Mouse (Mus musculus): Measurements from ENCODE around the gene Utp20.
A peak's percentile ranks its signal among the peaks of the same experiment; 100 is the strongest.
"Not testable (repeated sequence)": the region's sequence is repeated elsewhere in the genome, so short reads cannot be mapped to it uniquely, and the experiment has no call there.

The Utp20 gene

DNA sequence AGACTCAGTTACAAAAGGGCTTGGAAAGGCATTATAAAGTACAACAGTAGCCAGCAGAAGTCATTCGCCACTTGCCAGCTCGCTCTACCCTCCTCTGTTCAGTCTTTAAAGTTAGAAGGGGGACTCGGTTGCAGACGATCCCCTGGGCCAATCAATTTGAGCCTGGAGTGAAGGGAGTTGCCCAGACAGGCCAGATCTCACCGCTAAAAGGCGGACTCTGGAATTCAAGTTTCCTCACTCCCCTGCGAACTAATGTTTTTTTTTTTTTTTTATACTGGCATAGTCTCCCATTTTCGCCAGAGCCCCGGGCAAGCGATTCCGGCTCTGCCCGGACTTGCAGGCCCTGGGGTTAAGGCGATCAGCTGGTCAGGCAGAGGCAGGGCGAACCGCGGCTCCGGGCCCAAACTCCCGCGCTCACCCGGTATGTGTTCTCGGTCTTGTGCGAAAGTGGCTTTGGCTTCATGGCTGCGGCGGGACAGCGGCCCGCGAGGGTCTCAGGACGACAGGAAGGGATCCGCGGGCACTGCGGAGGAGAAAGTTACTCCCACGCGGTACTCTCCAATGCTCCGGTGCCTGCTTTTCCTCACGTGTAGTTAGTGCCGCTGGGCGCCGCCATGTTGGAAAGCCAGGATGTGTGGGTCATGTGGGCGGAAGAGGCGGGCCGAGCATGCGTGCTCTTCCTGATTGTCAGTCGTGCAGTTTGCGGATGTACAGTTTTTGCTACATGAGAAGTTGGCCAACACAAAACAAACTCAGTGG is at the start of gene Utp20:
TSS of gene Utp20 (minus strand) at position 617 of the 759 bp plus-strand sequence.
- DNase-seq = peak; percentile 84

DNA sequence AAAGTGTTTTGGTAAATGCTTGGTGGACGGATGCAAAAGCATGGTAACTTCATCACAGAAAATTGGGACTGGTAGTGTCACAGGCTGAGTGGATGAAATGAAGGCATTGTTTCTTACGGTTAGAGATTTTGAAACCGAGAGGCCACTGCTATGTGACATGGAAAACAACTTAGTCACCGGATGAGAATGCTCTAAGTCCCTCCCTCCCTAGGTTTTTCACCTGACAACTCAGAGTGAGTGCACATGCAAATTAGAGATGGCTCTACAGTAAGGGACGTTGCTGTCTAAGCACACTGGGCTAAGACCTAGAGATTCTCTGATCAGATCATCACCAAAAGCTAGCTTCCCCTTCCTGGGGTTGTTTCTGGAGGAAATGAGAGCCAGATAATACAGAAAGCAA is 48.3 kb upstream of the Utp20 start:
- DNase-seq = no peak

DNA sequence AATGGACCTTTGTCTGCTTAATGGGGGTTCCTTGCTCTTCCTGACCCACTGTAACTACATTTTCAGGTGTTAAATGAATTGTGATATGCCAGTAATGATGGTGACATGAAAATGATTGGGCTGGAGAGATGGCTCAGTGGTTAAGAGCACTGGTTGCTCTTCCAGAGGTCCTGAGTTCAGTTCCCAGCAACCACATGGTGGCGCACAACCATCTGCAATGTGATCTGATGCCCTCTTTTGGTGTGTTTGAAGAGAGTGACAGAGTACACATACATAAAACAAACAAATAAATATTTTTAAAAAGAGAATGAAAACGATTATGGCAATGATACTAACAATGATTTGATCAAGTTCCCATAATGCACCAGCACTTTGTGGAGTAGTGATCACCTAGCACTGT is 39.4 kb upstream of the Utp20 start:
- no peak for DNase-seq

DNA sequence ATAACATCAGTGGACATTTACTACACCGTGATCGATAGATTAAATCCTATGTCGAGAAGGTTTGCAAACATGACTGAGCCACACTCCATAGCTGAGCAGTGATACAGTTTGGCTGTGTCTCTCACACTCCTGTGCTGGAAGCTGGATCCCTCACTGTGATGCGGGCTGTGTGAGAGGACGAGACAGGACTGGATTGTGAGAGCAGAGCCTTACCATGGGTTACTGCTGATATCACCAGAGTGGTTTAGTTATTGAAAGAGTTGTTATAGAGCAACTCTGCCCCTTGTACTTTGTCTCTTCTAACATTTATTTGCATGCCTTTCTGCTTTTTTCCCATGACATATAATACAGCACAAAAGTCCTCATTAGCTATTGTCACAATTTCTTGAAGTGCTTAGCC is 35.7 kb upstream of the Utp20 start:
- DNase-seq = no peak

DNA sequence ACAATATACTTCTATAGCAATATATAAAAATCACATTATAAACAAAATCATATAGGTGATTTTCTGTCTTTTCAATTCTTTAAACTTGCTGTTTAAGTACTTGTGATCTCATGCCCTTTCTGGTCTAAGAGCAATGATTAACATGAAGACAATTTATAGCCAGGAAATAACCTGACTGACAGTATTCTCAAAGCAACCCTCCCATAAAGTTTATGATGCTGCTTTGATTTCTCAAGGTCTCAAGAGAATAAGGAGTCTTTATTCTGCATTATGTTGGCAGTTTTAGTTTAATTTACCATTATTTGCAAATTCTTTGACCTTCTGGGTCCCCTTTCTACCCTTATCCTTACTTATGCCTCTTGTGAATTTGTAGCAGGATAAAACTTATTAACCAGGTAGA is 34.8 kb upstream of the Utp20 start:
- DNase-seq = no peak

DNA sequence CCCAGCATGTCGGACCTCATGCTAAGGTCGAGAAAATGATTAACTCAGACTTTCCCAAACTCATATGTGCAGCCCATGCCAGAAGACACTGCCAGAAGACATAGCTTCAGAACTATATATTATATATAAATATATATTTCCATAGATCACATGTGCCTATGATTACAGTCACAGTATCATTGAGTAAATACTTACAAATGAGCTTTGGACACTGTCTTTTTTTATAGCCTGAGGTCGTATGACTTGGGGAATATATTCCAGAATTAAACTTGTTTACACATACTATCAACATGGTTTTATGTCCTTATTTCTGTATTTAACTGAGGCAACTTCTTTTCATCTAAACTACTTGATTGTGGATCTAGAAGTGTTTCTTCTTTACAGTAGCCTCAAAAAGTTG is 34.3 kb upstream of the Utp20 start:
- no peak for DNase-seq

DNA sequence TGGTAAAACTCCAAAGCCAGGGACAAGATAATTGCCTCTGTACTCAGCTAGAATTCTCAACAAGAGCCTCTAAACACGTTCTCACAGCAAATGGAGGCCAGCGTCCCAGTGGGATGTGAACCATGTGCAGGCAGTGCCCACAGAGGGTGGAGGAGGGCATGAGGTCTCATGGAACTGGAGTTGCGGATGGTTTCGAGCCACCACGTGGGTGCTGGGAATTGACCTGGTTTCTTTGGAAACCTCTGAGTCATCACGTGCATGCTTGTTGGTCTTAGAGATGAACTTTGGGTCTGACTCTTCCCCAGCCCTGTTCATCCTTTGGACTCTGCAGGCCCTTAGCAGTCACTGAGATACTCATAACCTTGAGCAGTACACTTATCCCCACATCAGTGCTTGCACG is 26.7 kb upstream of the Utp20 start:
- no peak for DNase-seq

DNA sequence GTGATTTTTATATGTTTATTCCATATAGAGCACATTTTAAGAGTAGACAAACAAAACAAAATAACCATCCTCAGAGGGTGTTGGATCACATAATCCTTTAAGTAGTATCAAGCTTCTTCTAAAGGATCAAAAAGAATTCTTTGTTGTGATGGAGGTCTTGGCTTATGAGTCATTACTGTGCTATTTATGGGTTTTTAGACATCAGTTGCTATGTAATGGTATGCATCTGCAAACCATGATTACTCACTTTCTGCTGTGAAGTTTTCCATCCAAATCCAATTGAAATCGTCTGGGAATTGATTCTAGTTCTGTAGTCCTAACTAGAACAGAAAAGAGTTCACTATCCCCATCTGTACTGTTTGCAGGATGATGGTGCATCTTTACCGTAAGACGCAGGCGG is 23.4 kb upstream of the Utp20 start:
- no peak for DNase-seq

DNA sequence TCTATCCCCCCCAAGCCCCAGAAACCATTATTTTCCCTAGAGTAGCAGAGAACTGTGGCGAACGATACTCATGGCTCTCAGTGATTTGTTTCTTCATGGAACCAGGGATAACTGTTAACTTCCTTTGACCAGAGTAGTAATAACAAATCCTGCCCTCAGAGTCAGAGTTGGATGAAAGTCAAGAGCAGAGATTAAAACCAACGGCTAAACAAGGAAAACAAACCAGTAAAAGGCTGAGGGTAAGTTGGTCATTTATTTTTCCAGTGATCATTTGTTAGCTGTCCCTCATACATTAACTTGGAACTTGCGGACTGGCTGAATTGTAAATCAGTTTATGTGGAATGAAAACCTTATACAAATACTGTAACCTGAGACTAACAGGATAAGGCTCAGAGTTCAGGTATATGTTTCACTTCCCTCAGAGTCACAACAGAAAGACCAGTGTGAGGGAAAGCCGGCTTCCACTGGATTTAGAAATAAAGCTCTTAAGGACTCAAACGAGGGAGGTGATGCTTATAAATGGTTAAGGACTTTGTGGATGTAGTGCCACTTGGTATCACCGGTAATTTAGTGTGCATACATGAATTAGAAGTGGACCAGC is 22.4 kb upstream of the Utp20 start:
- no peak for DNase-seq

DNA sequence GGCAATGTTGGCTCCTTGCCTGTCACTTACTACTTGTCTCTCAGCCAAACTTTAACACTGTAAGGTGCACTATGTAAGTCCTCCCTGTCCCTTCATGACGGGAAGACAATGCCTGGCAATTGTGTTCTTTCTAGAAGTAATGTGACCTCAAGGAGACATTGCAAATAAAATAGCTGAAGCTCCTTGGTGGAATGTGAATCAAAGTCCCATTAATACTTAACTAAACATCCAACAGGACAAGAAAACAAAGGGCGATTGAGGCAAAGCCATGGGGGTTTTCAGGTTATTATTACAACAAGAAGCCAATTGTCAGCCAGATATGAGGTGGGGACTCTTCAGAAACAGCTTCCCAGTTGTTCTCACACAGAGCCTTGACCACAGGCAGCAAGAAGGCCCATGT is 7.6 kb upstream of the Utp20 start:
- DNase-seq = no peak

DNA sequence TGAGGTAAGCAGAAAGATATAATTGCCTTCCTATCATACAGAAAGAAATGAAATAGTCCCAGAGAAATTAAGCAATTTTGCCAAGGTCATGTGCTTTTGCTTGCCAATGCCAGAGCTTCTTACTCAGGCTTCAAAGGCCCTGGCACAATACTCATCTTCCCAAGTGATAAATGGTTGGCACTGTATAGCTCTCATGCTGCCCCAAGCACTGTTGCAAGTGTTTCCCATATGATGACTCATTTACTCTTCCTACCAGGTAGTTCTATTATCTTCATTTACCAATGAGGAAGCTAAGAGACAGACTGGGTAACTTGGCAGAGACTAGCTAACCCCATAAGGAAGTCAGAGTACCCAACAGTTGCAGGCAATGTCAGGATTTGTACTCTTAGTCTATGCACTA is 1.8 kb upstream of the Utp20 start:
- no peak for DNase-seq

DNA sequence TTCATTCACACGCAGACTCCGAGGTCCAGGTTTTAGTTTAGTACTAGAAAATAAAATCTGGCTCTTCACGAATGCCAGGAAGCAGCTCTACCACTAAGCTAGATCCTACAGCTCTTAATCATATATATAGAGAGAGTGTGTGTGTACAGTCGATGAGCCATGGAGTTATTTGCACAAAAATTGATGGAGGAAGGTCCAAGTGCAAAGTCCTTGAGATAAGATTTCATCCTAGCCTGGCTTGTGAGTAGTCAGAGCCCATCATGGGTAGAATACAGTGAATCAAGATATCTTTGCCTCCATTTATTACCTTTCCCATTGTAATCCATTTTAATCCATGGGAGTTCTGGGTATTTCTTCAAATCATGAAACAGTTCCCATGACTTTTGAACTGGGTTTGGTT is 992 bp upstream of the Utp20 start:
- DNase-seq = no peak

DNA sequence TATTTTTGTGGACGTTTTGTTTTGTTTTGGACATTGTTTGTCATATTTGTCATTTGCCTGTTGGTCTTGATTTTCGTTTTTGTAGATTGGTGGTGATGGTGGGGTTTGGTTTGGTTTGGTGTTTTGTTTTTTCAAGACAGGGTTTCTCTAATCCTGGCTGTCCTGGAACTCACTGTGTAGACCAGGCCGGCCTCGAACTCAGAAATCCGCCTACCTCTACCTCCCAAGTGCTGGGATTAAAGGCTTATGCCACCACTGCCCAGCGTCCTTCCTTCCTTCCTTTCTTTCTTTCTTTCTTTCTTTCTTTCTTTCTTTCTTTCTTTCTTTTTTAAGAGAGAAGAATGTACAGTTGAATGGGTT is 323 bp upstream of the Utp20 start:
- DNase-seq = not testable (repeated sequence)

DNA sequence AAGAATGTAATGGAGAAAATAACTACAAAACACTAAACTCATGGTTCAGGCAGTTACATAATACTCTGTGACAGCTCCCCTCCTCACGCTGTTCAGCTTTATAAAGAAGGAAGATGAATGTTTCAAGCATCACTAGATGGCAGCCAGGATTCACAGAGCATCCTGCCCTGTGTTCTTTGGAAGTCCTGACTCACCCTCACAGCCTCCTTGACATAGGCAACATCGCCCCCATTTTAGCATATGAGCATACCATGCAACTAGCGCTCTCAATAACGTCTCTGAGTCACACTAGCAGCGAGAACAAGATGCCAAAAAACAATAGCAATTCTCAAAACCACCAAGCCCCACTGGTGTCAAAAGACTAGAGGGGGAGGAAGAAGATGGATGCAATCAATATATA is 9.3 kb downstream of the Utp20 start:
- DNase-seq = peak; percentile 30

DNA sequence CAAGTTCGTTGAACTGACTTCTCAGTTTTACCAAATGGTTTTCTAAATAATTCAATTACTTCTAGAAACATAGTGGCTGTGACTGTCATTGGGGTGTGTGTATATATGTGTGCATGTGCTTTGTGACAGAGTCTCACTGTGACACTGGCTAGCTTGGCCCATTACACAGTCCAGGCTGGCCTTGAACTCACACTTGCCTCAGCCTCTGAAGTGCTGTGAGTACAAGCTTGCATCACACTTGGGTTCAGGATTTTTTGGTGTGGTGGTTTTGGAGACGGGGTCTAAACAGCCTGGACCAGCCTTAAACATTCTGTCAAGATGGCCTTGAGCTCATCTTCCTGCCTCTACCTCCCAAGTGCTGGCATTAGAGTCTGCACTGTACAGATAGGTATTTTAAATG is 11.3 kb downstream of the Utp20 start:
- no peak for DNase-seq

DNA sequence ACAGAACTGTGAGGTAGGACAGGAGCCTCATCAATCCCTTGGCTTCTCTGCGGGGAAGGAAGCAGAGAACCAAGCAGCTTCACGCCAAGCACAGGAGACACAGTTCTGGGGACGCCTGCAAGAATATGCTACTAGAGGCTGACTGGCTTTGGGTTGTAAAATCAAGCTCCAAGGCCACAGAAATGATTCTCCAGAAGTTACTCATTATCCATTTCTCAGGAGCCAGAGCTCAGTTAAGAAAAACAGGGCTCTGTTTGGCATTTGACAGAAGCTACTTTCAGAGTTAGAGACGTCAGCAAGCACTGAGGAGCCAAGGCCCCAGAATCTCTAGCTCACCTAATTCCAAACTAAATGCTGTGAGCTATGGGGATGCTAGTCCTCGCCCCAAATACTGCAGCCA is 14.9 kb downstream of the Utp20 start:
- no peak for DNase-seq

DNA sequence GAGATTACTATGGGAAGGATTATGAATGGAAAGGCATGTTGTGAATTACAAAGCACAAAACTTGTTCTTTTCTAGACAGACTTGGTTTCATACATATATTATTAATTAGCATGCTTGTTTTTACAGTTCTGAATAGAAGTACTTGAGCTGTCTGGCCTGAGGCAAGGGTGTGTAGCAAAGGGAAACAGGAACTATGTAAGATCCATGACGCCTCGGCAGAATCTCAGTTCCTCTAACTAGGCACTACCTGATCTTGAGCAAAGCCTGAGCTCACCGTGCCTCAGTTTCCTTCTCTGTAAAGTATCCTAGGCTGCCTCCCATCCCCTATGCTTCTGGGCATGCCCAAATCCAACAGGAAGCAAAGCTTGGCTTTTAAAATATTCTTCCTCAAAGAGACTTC is 24.4 kb downstream of the Utp20 start:
- DNase-seq = no peak

DNA sequence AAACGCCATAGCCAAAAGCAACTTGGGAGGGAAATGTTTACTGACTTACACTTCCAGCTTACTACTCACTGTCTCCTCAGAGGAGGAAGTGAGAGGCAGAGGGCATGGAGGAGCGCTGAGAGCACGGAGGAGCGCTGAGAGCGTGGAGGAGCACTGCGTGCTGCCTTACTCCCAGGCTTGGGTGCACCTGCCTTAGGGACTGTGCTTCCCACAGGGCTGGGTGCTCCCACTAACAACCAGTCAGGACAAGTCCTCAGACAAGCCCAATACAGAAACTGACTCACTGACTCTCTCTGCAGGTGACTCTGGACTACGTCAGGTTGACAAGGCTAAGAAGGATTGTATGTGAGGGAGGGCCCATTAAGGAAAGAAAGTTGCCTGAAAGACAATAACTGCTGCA is 27.2 kb downstream of the Utp20 start:
- DNase-seq = no peak

DNA sequence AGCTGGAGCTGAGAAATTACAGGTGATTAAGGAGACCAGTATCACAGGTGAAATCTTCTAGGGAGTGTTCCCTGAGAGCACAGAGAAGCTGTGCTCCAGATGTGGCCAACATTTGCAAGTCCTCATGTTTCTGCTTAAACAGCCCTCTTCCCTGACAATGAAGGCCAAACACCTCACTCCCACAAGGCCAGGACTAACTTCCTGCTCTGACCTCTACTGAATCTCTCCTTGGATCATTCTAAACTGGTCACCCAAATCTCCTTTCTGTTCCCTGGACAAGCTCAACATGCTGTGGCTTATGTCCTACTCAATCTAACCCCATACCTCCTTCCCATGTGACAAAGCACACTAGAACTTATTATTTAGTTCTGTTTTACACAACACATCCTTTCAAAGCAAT is 29.2 kb downstream of the Utp20 start:
- no peak for DNase-seq

DNA sequence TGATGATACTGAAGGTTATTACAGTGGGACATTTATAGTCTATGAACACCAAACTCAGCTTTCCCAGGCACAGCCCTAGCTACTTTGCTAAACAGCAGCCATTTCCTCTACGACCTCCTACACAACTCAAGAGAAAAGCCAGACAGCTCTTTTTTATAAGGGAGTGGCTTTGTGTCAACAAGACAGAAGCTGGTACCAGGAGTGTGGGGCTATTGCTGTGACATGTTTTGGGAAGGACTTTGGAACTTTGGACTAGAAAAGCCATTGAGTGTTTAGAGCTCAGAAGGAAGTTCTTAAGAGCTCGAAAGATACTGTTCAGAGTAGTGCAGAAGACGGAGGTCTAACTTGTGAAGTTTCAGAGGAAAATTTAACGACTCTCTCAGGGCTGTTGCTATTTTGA is 29.7 kb downstream of the Utp20 start:
- DNase-seq = no peak

DNA sequence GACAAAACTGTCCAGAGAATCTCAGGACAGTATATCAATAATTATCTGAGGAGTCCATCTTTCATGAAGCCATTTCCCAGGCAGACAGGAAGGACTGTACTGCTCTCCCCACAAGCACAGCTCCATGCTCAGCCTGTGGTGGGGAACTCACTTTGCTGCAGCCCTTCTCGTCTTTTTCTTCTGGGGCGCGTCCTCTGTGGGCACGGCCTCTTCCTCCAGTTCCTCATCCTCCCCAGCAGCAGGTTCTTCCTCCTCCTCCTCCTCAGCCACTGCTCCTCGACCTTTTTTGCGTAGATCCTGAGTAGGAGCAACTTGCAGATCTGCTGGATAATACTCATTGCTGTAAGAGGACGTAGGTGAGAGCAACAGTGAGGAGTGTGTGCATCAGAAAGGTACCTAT is 31.4 kb downstream of the Utp20 start:
- no peak for DNase-seq

DNA sequence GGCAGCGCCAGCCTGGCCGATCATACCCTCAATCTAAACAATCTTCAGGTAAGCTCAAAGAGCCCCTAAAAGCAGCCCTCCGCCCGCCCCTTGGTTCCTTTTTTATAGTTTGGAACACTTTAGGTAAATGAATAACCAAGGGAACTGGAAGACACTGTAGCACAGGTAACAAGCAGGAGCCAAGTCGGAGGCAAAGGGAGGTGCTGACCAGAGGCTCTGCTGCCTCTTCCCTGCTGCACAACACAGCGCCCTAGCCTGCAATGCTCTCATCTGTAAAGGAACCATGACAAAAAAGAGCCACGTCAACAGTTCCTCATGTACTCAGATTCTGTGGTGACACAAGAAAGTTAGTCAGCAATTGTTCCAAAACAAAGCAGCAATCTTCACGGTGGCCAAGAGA is 32.0 kb downstream of the Utp20 start:
- DNase-seq = no peak

DNA sequence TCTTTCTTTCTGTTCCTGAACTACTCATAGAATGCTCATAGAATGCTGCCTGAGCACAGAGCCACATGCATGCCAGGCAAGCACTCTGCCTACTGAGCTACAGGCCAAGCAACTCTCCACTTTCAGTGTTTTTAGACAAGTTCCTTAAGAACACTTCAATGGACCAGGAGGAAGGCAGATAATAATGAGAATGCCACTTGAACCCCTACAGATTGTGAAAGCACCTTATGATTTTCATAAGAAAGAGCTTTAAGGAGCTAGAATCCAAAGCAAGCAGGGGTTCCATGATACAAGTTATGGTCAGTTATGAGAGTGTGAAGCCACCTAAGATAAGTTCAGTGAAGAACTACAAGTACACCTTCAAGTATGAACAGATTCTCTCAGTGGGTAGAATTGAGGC is 32.9 kb downstream of the Utp20 start:
- DNase-seq = no peak

DNA sequence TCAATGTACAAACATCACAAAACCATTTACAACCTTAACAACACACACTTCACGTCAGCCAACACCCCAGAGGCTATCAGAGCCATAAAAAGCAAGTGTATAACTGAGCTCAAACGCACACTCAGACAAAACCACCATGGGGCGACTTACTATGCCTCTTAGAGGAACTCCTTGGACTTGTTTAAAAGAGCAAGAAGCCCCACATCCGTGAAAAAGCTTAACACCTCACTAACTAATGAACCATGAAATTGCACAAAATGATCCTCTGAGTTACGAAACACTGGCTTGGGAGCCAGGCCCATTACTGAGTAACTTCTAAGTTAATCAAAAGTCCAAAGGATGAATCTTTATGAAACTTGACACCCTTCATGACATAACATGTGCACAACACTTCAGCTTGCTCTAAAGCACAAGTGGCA is 42.1 kb downstream of the Utp20 start:
- no peak for DNase-seq

DNA sequence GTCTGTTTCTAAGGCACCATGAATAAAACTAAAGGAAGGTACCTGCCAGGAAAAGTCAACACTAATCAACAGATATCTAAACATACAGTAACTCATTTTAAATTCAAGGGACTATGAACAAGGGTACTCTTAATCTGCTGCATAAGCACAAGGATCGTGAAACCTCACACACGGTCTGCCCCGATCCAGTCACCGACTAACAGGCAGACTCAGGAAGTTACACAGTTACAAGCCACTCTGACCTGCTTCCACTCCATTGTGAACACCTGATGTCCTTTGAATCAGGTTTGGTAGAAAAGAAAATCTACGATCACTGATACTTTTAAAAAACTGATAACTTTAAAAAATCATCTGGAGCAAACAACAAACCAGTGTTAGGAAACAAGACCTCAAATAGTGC is 42.7 kb downstream of the Utp20 start:
- DNase-seq = no peak
